Mouse (Mus musculus) gastrocnemius, postnatal 4 days (tissue): ENCODE measurements around the gene Trim12a. TPM values are rescaled to one million over a fixed set of nuclear protein-coding genes. Genes with fewer than 3 reads are reported as not detected.
"Not testable (repeated sequence)": the region's sequence is repeated elsewhere in the genome, so short reads cannot be mapped to it uniquely, and the experiment has no call there.

ENCODE experiments used
- DNase-seq, 2 experiments: peaks; one replicate each; pipeline ENCODE4 v3.0.0; 2021 to 2022; ENCODE audit warnings: low spot score in 2 of 2, mixed read lengths in 2 of 2
- long read RNA-seq, 2 experiments: library from polyadenylated mRNA; stranded (forward); transcript quantifications; one replicate each; pipeline ENCODE4 v2.0.0; 2021
- total RNA-seq, 2 experiments: library from RNA; stranded (reverse); gene quantifications; 2 replicates each; pipeline ENCODE4 v1.2.3; 2021

Trim12a gene
- 1 to 10 TPM; 4.5 to 5.4 TPM for total RNA-seq
- long read RNA-seq, experiment 1, partial matches to known transcripts: 1 of 2 reads
- long read RNA-seq, experiment 1, other reads (novel, unspliced or antisense): 0 of 2 reads
- long read RNA-seq, experiment 2, partial matches to known transcripts: 1 of 2 reads
- long read RNA-seq, experiment 2, other reads (novel, unspliced or antisense): 0 of 2 reads

DNA sequence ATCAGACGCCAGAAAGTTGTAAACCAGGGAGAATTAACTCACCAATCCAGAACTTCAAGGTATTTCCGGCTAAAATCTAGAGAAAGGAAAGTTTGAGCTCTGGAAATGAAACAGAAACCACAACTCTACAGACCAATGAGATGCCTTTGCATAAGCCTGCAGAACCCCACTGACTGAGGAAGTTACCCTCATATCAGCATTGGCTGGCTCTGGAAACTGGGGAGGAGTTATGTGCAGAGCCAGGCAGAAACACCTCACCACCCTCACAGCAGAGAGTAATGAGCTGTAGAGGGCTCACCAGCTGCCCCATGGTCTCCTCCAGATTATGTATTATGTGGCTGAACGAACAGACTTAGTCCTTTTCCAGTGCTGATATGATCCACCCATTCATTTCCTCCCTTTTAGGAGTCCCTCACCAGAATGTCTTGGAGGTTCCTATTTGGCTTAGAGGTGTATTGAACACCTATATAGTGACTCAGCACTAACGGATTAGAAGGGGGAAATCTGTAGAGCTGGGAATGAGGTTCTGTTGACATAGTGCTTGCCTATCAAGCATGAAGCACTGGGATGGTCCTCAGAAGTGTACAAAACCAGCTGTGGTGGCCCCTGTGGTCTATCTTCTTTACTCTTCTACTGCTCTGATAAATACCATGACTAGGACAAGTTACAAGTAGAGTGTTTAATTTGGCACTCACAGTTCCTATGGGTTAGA lies at the start of gene Trim12a:
TSS of gene Trim12a (minus strand) at position 98 of the 712 bp plus-strand sequence.
- DNase-seq: not testable (repeated sequence)

DNA sequence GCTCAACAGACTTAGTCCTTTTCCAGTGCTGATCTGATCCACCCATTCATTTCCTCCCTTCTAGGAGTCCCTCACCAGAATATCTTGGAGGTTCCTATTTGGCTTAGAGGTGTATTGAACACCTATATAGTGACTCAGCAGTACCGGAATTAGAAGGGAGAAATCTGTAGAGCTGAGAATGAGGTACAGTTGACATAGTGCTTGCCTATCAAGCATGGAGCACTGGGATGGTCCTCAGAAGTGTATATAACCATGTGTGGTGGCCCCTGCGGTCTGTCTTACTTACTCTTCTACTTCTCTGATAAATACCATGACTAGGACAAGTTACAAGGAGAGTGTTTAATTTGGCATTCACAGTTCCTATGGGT lies 38.3 kb upstream of the Trim12a start:
- no peak for DNase-seq

DNA sequence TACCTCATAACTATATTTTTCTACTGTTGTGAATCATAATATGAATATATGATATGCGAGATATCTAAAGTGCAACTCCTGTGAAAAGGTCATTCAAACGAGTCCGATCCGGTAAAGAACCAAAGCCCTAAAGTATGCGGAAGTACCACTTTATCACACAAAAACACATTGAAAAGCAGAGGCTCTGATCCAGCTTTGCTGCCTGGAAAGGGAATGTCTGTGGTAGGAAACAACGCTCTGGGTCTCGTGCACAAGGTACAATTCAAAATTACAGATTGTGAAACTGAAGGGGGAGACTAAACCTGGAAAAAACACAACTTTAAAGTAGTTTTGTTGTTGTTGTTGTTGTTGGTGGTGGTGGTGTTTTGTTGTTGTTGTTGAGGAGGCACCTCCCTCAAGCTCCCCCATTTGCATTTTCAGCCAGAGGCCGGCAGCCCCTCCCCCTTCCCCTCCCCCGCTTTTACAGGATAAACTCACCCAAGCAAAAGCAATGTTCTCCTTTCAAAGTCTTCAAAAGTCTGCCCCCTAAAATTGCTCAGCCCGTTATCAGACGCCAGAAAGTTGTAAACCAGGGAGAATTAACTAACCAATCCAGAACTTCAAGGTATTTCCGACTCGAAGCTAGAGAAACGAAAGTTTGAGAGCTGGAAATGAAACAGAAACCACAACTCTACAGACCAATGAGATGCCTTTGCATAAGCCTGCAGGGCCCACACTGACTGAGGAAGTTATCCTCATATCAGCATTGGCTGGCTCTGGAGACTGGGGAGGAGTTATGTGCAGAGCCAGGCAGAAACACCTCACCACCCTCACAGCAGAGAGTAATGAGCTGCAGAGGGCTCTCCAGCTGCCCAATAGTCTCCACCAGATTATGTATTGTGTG lies 37.7 kb upstream of the Trim12a start, which contains the start of gene Trim12c:
TSS of gene Trim12c (minus strand) at position 646 of the 883 bp plus-strand sequence.
- peak in 1 of 2 experiments; percentile 36 for DNase-seq

DNA sequence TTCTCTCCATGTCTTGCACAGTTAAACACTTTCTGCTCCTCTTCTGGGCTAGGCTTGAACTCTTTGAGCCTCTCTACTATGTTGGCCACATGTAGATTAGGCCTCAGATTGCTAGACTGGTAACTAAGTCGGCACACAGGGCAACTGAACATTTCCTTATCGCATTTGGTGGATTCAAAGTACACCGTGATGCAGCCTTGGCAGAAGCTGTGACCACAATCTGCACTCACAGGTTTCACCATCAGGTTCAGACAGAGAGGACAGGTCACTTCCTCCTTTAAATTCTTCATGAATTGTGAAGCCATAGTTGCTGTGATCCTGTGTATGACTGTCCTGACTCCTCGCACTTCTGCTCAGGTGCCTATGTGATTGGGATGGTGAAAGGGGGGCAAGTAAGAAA lies 32.8 kb upstream of the Trim12a start:
- not testable (repeated sequence) for DNase-seq

DNA sequence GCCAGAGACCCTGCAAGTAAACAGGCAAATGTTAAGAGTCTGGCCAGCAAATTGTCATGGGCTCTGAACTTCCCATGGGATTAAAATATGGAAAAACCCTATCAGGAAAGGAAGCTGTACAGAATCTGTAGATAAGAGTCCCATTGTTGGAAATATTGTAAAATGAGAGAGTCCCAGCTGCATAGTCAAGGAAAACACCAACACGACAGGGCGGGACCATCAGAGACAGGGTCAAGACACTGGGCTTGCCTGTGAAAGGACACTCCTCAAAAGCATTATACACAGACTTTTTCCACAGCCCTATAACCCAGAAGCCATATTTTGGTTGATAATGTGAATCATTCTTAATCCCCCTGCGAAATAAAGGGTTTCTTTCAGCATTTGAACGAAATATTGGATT lies 25.5 kb upstream of the Trim12a start:
- not testable (repeated sequence) for DNase-seq

DNA sequence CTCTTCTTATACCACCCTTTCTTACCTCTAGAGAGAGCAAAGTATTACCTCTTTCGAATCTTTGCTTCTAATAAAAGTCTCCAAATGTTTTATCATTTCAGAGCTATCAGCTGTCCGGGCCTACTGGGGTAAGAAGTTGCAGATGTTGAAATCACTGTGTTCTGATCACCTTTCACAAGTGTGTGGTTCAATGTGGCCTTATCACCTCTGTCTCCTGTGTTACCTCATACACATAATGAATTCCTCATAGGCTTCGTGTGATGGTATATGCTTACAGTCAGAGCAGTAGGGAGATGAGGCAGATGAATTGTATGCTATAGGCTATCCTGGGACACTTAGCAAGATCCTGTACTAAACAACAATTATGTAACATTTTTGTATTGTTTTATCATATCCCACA lies 20.3 kb upstream of the Trim12a start:
- DNase-seq: not testable (repeated sequence)

DNA sequence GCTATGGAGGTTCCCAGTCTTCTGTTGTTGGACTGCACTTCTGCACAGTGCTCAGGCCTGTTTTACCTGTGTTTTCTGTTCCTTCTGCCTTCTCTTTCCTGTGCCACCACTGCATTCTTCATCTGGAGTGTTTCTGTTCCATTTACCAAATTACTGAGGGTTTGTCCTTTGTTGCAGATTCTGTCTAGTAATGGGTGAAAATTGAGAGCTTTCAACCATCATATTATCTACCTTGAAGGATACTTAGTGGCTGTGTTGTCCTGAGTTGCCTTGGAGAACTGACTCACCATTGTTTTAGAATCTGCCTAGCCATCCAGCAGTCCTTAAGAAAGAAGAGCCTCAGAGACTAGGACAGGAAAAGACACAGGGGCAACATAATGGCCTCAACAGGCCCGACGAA lies 13.9 kb upstream of the Trim12a start, which contains the start of gene Trim34b:
TSS of gene Trim34b (plus strand) at position 301 of the 400 bp plus-strand sequence.
- not testable (repeated sequence) for DNase-seq

DNA sequence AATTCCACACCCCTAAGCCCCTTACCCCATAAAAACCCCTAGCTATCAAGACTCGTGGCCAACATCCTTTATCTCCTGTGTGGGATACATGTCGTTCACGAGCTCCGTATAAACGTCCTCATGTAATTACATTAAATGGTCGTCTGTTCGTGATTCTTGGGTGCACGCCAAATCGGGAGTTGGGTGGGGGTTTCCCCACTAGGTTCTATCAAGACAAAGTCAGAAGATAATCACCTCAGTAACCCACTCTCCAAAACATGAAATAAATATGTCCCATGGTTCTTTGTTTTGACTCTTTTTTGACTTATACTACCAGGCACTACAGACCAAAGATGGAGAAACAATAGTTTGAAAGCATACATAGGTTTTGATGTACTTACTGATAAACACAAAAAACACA lies 6.8 kb upstream of the Trim12a start:
- no peak for DNase-seq

DNA sequence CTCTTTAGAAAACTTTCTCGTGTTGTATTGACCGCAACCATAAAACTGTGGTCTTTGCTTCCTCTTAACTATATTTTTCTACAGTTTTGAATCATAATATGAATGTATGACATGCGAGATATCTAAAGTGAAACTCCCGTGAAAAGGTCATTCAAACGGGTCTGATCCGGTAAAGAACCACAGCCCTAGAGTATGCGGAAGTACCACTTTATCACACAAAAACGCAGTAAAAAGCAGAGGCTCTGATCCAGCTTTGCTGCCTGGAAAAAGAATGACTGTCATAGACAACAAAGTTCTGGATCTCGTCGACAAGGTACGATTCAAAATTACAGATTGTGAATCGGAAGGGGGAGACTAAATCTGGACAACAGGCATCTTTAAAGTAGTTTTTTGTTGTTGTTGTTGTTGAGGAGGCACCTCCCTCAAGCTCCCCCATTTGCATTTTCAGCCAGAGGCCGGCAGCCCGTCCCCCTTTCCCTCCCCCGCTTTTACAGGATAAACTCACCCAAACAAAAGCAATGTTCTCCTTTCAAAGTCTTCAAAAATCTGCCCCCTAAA lies 391 bp downstream of the Trim12a start:
- no peak for DNase-seq

DNA sequence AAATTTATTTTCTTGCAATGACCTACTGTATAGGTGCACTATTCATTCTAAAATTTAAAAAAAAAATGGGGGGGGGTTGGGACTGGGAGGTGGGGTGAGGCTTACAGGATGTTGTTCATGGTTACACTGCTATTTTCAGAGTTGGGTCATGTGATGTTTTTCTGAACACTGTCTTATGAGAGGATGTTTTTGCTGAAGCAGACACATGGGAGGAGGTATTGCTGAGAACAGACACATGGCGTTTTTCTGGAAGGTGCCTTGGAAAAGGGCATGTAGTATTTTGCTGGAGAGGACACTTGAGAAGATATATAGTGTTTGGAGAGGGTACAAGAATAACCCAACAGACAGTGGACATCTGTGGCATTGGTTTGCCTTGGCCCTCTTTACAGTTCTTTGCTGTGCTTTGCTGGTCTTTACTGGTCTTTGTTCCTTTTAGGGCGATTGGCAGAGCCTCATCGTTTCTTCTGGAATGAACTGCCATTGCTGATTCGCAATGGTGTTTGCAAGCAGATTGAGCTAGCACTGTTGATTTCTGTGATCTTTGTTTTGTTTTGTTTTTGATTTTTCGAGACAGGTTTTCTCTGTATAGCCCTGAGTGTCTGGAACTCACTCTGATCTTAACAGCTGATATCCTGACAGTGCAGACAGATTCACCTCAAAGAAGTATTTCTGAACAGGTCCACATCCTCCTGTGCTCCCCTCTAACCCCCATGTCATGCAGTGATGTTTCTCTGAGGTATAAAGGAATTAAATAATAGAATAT lies 23.4 kb downstream of the Trim12a start:
- no peak for DNase-seq

DNA sequence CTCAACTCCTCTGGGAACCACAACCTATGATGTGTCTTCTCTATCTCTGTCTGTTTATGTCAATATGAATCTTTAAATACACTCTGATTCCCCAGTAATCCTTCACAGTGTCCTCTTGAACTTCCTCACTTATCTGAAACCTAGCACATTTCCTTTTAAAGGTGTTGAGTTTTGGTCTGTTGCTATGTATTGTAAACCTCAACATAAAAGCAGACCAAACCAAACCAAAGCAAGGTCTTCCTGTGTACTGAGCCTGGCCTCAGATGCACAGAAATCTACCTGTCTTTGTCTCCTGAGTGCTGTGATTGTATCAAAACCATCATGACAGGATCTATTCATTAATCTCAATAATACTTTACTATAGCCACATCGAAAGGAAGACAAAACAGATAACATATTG lies 24.6 kb downstream of the Trim12a start:
- no peak for DNase-seq

DNA sequence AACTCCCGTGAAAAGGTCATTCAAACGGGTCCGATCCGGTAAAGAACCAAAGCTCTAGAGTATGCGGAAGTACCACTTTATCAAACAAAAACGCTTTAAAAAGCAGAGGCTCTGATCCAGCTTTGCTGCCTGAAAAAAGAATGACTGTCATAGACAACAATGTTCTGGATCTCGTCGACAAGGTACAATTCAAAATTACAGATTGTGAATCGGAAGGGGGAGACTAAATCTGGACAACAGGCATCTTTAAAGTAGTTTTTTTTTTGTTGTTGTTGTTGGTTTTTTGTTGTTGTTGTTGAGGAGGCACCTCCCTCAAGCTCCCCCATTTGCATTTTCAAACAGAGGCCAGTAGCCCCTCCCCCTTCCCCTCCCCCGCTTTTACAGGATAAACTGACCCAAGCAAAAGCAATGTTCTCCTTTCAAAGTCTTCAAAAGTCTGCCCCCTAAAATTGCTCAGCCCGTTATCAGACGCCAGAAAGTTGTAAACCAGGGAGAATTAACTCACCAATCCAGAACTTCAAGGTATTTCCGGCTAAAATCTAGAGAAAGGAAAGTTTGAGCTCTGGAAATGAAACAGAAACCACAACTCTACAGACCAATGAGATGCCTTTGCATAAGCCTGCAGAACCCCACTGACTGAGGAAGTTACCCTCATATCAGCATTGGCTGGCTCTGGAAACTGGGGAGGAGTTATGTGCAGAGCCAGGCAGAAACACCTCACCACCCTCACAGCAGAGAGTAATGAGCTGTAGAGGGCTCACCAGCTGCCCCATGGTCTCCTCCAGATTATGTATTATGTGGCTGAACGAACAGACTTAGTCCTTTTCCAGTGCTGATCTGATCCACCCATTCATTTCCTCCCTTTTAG lies 27.5 kb downstream of the Trim12a start, which contains the start of gene Trim5:
TSS of gene Trim5 (minus strand) at position 519 of the 868 bp plus-strand sequence.
- DNase-seq: not testable (repeated sequence)

DNA sequence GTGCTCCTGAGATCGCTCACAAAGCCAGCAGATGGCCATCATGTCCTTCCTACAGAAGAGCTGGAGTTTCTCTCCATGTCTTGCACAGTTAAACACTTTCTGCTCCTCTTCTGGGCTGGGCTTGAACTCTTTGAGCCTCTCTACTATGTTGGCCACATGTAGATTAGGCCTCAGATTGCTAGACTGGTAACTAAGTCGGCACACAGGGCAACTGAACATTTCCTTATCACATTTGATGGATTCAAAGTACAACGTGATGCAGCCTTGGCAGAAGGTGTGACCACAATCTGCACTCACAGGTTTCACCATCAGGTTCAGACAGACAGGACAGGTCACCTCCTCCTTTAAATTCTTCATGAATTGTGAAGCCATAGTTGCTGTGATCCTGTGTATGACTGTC lies 35.9 kb downstream of the Trim12a start:
- DNase-seq: not testable (repeated sequence)

DNA sequence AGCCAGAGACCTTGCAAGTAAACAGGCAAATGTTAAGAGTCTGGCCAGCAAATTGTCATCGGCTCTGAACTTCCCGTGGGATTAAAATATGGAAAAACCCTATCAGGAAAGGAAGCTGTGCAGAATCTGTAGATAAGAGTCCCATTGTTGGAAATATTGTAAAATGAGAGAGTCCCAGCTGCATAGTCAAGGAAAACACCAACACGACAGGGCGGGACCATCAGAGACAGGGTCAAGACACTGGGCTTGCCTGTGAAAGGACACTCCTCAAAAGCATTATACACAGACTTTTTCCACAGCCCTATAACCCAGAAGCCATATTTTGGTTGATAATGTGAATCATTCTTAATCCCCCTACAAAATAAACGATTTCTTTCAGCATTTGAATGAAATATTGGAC lies 49.9 kb downstream of the Trim12a start:
- DNase-seq: not testable (repeated sequence)

DNA sequence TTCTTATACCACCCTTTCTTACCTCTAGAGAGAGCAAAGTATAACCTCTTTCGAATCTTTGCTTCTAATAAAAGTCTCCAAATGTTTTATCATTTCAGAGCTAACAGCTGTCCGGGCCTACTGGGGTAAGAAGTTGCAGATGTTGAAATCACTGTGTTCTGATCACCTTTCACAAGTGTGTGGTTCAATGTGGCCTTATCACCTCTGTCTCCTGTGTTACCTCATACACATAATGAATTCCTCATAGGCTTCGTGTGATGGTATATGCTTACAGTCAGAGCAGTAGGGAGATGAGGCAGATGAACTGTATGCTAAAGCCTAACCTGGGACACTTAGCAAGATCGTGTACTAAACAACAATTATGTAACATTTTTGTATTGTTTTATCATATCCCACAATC lies 54.9 kb downstream of the Trim12a start:
- DNase-seq: not testable (repeated sequence)
